Mouse (Mus musculus) fat pad, adult 2 months (tissue): ENCODE measurements around the gene Arl14ep.

Source experiments
- DNase-seq: peaks from one replicate; pipeline ENCODE4 v3.0.0-alpha.2; 2011; ENCODE audit warnings: low read depth, low spot score; ENCODE audit errors: extremely low read depth

Arl14ep gene

GRCm38 (mm10) chr2:106955621-106956020 lies 18.6 kb downstream of the Arl14ep start:
- no peak for DNase-seq

GRCm38 (mm10) chr2:106954975-106955374 lies 19.2 kb downstream of the Arl14ep start:
- no peak for DNase-seq

GRCm38 (mm10) chr2:106942451-106942850 lies 31.8 kb downstream of the Arl14ep start:
- DNase-seq, result no peak

GRCm38 (mm10) chr2:106935681-106936080 lies 38.5 kb downstream of the Arl14ep start:
- no peak for DNase-seq

- peak; percentile 10 for DNase-seq
These were observed 44.3 kb downstream of the Arl14ep start for GRCm38 (mm10) chr2:106929906-106930305.
